Mouse (Mus musculus) G1E (cell line): ENCODE data around the gene Pdia2.

Experiments used
- CTCF ChIP-seq: IDR thresholded peaks from 2 replicates; pipeline ENCODE4 v1.5.1; 2012; ENCODE audit warnings: low read depth, low read length, inconsistent platforms, mixed read lengths
- POLR2AphosphoS5 ChIP-seq: IDR thresholded peaks from 2 replicates; pipeline ENCODE4 v1.6.1; 2012; ENCODE audit warnings: low read depth, low read length, inconsistent platforms; ENCODE audit not compliant: insufficient replicate concordance
- TAL1 ChIP-seq: conservative IDR thresholded peaks from 2 replicates; pipeline ENCODE4 v1.6.1; 2012; ENCODE audit warnings: low read depth, low read length, inconsistent platforms, mixed read lengths

DNA sequence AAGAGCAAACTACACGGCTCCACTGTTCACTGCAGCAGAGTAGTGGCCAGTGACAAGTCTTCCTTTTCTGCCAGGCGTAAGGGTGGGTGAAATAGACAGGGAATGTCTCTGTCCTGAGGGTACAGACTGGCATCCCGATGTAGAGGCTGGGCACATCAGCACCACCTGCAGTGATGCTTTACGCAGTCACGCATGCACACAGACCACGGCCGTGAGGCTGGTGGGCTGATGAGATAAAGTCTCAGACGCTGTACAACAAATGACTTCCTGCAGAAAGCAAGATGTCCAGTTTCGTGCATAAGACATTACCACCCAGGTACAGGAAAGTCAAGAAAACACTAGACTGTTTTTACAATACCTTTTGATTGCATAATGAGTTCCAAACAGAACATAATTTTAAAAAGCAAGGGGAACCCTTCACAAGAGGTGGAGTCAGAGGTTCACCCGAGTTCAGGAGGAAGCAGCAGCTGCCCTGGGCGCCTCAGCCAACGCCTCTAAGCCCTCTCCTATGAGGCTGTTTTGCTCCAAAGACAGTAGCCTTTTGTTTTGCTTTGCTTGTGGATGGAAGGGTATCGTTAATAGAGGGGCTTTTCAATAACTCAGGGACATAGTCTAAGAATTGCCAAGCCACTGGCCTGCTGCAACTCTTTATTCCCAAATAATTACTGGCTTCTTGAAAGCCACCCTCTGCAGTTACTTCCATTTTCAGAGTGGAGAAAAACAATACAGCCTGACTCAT is 36.4 kb upstream of the Pdia2 start:
- 0 out of 2 replicates have a peak, but pooled peaks have one; percentile 6 for TF ChIP-seq TAL1
- TF ChIP-seq POLR2AphosphoS5: no peak
- TF ChIP-seq CTCF: no peak
